Mouse (Mus musculus) MEL (cell line): Measurements from ENCODE around the gene Fkbp10. TPM values are rescaled to one million over a fixed set of nuclear protein-coding genes. Genes with fewer than 3 reads are reported as not detected.
A peak's percentile ranks its signal among the peaks of the same experiment; 100 is the strongest.

Source experiments
- DNase-seq: peaks from one replicate; pipeline ENCODE4 v3.0.0; 2011; ENCODE audit warnings: low read depth, low spot score
- H3K27ac ChIP-seq: 2 replicates; pipeline ENCODE4 v1.5.1; 2012; ENCODE audit warnings: low read depth, mild to moderate bottlenecking, control low read depth, low read length, moderate library complexity; ENCODE audit not compliant: control insufficient read depth
- H3K27me3 ChIP-seq, 2 experiments: fragments of 150-350 bp in 1 of 2; sonication (generic) in 1 of 2; 2 replicates each; pipeline ENCODE4 v1.6.1; 2012; ENCODE audit warnings: low read length in 2 of 2, mild to moderate bottlenecking in 2 of 2, improper control_type of control experiment in 1 of 2, moderate library complexity in 1 of 2; ENCODE audit not compliant: insufficient read depth in 2 of 2, control insufficient read depth in 1 of 2
- H3K36me3 ChIP-seq, 2 experiments: 2 replicates each; pipeline ENCODE4 v1.6.1; 2012 to 2014; ENCODE audit warnings: low read length in 2 of 2, improper control_type of control experiment in 1 of 2, inconsistent platforms in 1 of 2, mild to moderate bottlenecking in 1 of 2; ENCODE audit not compliant: insufficient read depth in 2 of 2, control insufficient read depth in 1 of 2
- H3K4me1 ChIP-seq, 2 experiments: fragments of 150-350 bp in 1 of 2; sonication (generic) in 1 of 2; 2 replicates each; pipeline ENCODE4 v1.6.1; 2012; ENCODE audit warnings: low read length in 2 of 2, improper control_type of control experiment in 1 of 2, mild to moderate bottlenecking in 1 of 2; ENCODE audit not compliant: insufficient read depth in 2 of 2, control insufficient read depth in 1 of 2
- H3K4me3 ChIP-seq, 2 experiments: fragments of 150-350 bp in 1 of 2; sonication (generic) in 1 of 2; 2 replicates each; pipeline ENCODE4 v1.5.1; 2012; ENCODE audit warnings: low read depth in 2 of 2, low read length in 2 of 2, mild to moderate bottlenecking in 2 of 2, moderate library complexity in 2 of 2, control low read depth in 1 of 2, improper control_type of control experiment in 1 of 2; ENCODE audit not compliant: control insufficient read depth in 1 of 2, insufficient read depth in 1 of 2
- H3K79me2 ChIP-seq: 2 replicates; pipeline ENCODE4 v1.6.1; 2012; ENCODE audit warnings: mild to moderate bottlenecking, low read length, moderate library complexity; ENCODE audit not compliant: control insufficient read depth, poor library complexity, insufficient read depth
- H3K9ac ChIP-seq: 2 replicates; pipeline ENCODE4 v1.6.1; 2012; ENCODE audit warnings: low read depth, mild to moderate bottlenecking, control low read depth, low read length, moderate library complexity; ENCODE audit not compliant: control insufficient read depth, poor library complexity, severe bottlenecking
- H3K9me3 ChIP-seq: fragments of 150-350 bp; sonication (generic); replicated peaks from 2 replicates; pipeline ENCODE4 v1.6.1; 2012; ENCODE audit warnings: mild to moderate bottlenecking, low read length, improper control_type of control experiment, moderate library complexity; ENCODE audit not compliant: insufficient read depth
- CHD1 ChIP-seq: IDR thresholded peaks from 2 replicates; pipeline ENCODE4 v1.6.1; 2012; ENCODE audit warnings: low read depth, mild to moderate bottlenecking, inconsistent platforms, low read length, improper control_type of control experiment
- CTCF ChIP-seq, 3 experiments: IDR thresholded peaks in 2 of 3; conservative IDR thresholded peaks in 1 of 3; 2 replicates each; pipeline ENCODE4 v1.5.1; 2011 to 2012; ENCODE audit warnings: low read length in 3 of 3, low read depth in 2 of 3, mild to moderate bottlenecking in 2 of 3, improper control_type of control experiment in 1 of 3, inconsistent platforms in 1 of 3, mixed read lengths in 1 of 3, moderate library complexity in 1 of 3; ENCODE audit not compliant: control insufficient read depth in 1 of 3, insufficient read depth in 1 of 3, poor library complexity in 1 of 3, severe bottlenecking in 1 of 3
- EP300 ChIP-seq, 2 experiments: IDR thresholded peaks; 2 replicates each; pipeline ENCODE4 v1.6.1; 2011; ENCODE audit warnings: improper control_type of control experiment in 2 of 2, low read length in 2 of 2, low read depth in 1 of 2, mild to moderate bottlenecking in 1 of 2
- GABPA ChIP-seq: IDR thresholded peaks from 2 replicates; pipeline ENCODE4 v1.6.1; 2012; ENCODE audit warnings: low read depth, mild to moderate bottlenecking, inconsistent platforms, low read length, improper control_type of control experiment, moderate library complexity
- KAT2A ChIP-seq: conservative IDR thresholded peaks from 2 replicates; pipeline ENCODE4 v1.6.1; 2012; ENCODE audit warnings: low read depth, low read length, improper control_type of control experiment, inconsistent platforms
- MAFK ChIP-seq: IDR thresholded peaks from 2 replicates; pipeline ENCODE4 v1.6.1; 2011; ENCODE audit warnings: low read depth, mild to moderate bottlenecking, low read length, improper control_type of control experiment, borderline replicate concordance
- MAX ChIP-seq: IDR thresholded peaks from 2 replicates; pipeline ENCODE4 v1.6.1; 2011; ENCODE audit warnings: low read length, improper control_type of control experiment
- MXI1 ChIP-seq: IDR thresholded peaks from 2 replicates; pipeline ENCODE4 v1.6.1; 2011; ENCODE audit warnings: mild to moderate bottlenecking, low read depth, low read length, improper control_type of control experiment
- MYB ChIP-seq: IDR thresholded peaks from 2 replicates; pipeline ENCODE4 v1.6.1; 2011; ENCODE audit warnings: mild to moderate bottlenecking, low read depth, low read length, improper control_type of control experiment
- RCOR1 ChIP-seq: IDR thresholded peaks from 2 replicates; pipeline ENCODE4 v1.6.1; 2012; ENCODE audit warnings: low read depth, mild to moderate bottlenecking, inconsistent platforms, low read length, improper control_type of control experiment
- SMC3 ChIP-seq: IDR thresholded peaks from 2 replicates; pipeline ENCODE4 v1.6.1; 2011; ENCODE audit warnings: low read depth, low read length, improper control_type of control experiment
- TBP ChIP-seq: IDR thresholded peaks from 2 replicates; pipeline ENCODE4 v1.8.0; 2011; ENCODE audit warnings: low read depth, low read length, improper control_type of control experiment
- USF1 ChIP-seq: IDR thresholded peaks from 2 replicates; pipeline ENCODE4 v1.6.1; 2014; ENCODE audit warnings: low read depth, mild to moderate bottlenecking, inconsistent platforms, low read length, improper control_type of control experiment, moderate library complexity
- USF2 ChIP-seq, 2 experiments: IDR thresholded peaks; 2 replicates each; pipeline ENCODE4 v1.6.1; 2011 to 2012; ENCODE audit warnings: improper control_type of control experiment in 2 of 2, low read length in 2 of 2, borderline replicate concordance in 1 of 2, inconsistent platforms in 1 of 2, low read depth in 1 of 2, mild to moderate bottlenecking in 1 of 2; ENCODE audit not compliant: insufficient read depth in 1 of 2
- ZKSCAN1 ChIP-seq: IDR thresholded peaks from 2 replicates; pipeline ENCODE4 v1.6.1; 2012; ENCODE audit warnings: low read depth, mild to moderate bottlenecking, inconsistent platforms, low read length, improper control_type of control experiment, moderate library complexity
- ZMIZ1 ChIP-seq: IDR thresholded peaks from 2 replicates; pipeline ENCODE4 v1.6.1; 2012; ENCODE audit warnings: low read depth, mild to moderate bottlenecking, inconsistent platforms, low read length, improper control_type of control experiment, moderate library complexity
- ZNF384 ChIP-seq: IDR thresholded peaks from 2 replicates; pipeline ENCODE4 v1.6.1; 2012; ENCODE audit warnings: low read depth, mild to moderate bottlenecking, inconsistent platforms, low read length, improper control_type of control experiment
- polyA plus RNA-seq, 2 experiments: library from polyadenylated mRNA; stranded (reverse) in 1 of 2; unstranded in 1 of 2; fragments of >175 nt in 1 of 2; fragments of >200 nt in 1 of 2; gene quantifications; 2 replicates each; pipeline versions ENCODE4 v1.2.1 to v1.2.4; 2012; ENCODE audit warnings: low replicate concordance in 2 of 2, low read depth in 1 of 2; ENCODE audit not compliant: insufficient read length in 2 of 2, insufficient read depth in 1 of 2, missing spikeins in 1 of 2
- total RNA-seq: library from RNA; depleted of rRNA; stranded (reverse); fragments of 300-350 nt; gene quantifications from 2 replicates; pipeline ENCODE4 v1.2.3, GENCODE M21; 2012

The Fkbp10 gene
- total and polyA plus RNA-seq, 3 experiments: 0.19 to 0.28 TPM; not detected in 1

DNA sequence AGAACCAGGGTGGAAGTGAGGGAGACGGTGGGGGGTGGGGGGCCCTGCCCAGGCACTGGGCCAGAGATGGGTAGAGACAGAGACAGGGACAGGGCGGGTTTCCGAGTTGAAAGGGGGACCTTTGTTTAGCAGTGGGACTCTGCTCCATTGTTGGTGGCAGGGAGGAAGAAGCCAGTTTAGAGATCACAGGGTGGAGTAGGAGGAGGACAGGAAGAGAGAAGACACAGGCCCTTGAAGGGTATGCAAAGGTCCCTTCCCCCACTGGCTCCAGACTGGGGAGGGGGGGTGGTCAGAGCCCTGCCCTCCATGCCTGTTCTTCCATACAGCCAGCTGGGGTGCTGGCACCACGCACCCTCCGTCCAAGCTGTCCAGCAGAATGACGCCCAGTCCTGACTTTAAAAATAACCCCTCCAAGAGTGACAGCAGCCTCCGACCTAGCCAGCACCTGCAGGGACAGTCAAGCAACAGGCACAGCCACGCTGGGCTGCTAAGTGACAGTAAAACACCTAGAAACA is 25.5 kb upstream of the Fkbp10 start:
- H3K36me3 ChIP-seq: no peaks in the 10 kb centered on the region
- H3K9me3 ChIP-seq: no peaks in the 10 kb centered on the region
- no peaks in the 10 kb centered on the region for H3K79me2 ChIP-seq
- H3K27me3 ChIP-seq: no peaks in the 10 kb centered on the region; a peak in 1 of 4 replicates
- DNase-seq: no peak
- H3K9ac ChIP-seq: no peak overlapping the region
- H3K4me1 ChIP-seq: peaks cover 0 to 9% of the 10 kb centered on the region in 2 experiments; a peak in 2 of 4 replicates
- TF ChIP-seq KAT2A: no peak
- TF ChIP-seq MXI1: no peak
- TF ChIP-seq ZMIZ1: no peak
- no peak for TF ChIP-seq CHD1
- TF ChIP-seq MYB: no peak
- no peak for TF ChIP-seq SMC3
- TF ChIP-seq TBP: no peak
- no peak for TF ChIP-seq USF1
- no peak for TF ChIP-seq MAX
- no peak for TF ChIP-seq EP300 (IDR thresholded peaks at IDR 0.05; ENCODE audit: low read depth in 1 of 2, low read length in 2 of 2)
- TF ChIP-seq USF2 (IDR thresholded peaks at IDR 0.05; ENCODE audit: borderline replicate concordance in 1 of 2, insufficient read depth in 1 of 2, low read depth in 1 of 2, low read length in 2 of 2): no peak
- no peak for TF ChIP-seq MAFK
- no peak for TF ChIP-seq ZKSCAN1
- no peak for TF ChIP-seq RCOR1
- no peak overlapping the region for H3K27ac ChIP-seq
- no peak overlapping the region for H3K4me3 ChIP-seq

DNA sequence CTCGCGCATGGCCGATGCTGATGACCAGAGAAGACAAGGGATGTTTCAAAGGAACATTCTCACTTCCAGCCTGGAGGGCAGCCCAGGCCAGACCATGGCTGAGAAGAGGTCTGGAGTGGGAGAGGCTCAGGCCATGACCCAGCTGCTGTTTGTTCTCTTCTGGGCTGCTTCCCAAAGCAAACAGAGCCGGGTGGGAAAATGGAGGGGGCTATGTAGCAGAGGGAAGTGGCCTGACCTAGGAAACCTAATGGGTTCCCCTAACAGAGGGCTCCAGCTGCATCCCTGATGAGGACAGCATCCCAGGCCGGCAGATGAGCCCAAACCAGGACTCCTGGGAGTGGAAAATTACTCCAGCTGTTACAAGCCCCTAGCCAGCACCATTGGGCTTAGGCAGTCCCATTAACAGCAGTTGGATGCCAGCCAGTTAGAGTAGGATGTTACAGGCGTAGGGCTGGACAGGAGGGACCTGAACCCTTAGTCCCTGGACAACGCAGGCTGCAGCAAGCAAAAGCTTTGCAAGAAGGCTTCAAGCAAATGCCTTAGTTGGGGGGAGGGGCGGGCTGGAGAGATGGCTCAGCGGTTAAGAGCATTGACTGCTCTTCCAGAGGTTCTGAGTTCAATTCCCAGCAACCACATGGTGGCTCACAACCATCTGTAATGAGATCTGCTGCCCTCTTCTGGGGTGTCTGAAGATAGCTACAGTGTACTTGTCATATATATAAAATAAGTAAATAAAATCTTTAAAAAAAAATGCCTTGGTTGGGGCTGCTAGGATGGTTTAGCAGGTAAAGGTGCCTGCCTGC is 24.2 kb upstream of the Fkbp10 start:
- Histone ChIP-seq H3K9me3 (no peaks in the 10 kb centered on the region), H3K9ac (no peak overlapping the region), H3K79me2 (no peaks in the 10 kb centered on the region), H3K27ac (no peak overlapping the region), H3K4me1 (peaks cover 0 to 22% of the 10 kb centered on the region in 2 experiments; a peak in 2 of 4 replicates), H3K4me3 (no peak overlapping the region)
- DNase-seq: no peak
- 0 out of 2 replicates have a peak, but pooled peaks have one; percentile 28 for TF ChIP-seq ZNF384
- peak in 1 of 3 experiments; percentile 36; a peak in 2 of 6 replicates for TF ChIP-seq CTCF (IDR thresholded peaks at IDR 0.05 in 2 of 3, conservative IDR thresholded peaks at IDR 0.05 in 1 of 3; ENCODE audit: control insufficient read depth in 1 of 3, insufficient read depth in 1 of 3, low read depth in 2 of 3, low read length in 3 of 3, poor library complexity in 1 of 3, severe bottlenecking in 1 of 3)
- TF ChIP-seq GABPA: no peak
- TF ChIP-seq, all 39 proteins: peak for 2
- H3K27me3 ChIP-seq: no peaks in the 10 kb centered on the region; a peak in 1 of 4 replicates
- peaks cover 0 to 7% of the 10 kb centered on the region in 2 experiments; a peak in 2 of 4 replicates for H3K36me3 ChIP-seq
